Mouse (Mus musculus): ENCODE measurements at regions not wholly inside any gene's neighbourhood (a gene's known extent, or its start where the extent isn't known, plus 50 kb on each side); places are given as distances from the start of the nearest gene placed in this dataset.

- H3K4me3 ChIP-seq (ENCODE audit: low read depth, low read length): no peak overlapping the region
- H3K27me3 ChIP-seq (ENCODE audit: insufficient read depth, low read length): no peaks in the 10 kb centered on the region
- no peaks in the 10 kb centered on the region for H3K36me3 ChIP-seq (ENCODE audit: insufficient read depth, low read length)
- H3K4me1 ChIP-seq (ENCODE audit: insufficient read depth, low read length): no peaks in the 10 kb centered on the region
- ATAC-seq (ENCODE audit: low FRiP score): no peak
- no peak overlapping the region for H3K9ac ChIP-seq (replicated peaks; ENCODE audit: low read length, poor library complexity, severe bottlenecking)
- no peak overlapping the region for H3K27ac ChIP-seq (ENCODE audit: low read depth, low read length)
- no peaks in the 10 kb centered on the region for H3K9me3 ChIP-seq (ENCODE audit: low read length)
- no peak for DNase-seq (ENCODE audit: low spot score)
- H3K4me2 ChIP-seq (ENCODE audit: low read depth, low read length, poor library complexity, severe bottlenecking): no peak overlapping the region
- TF ChIP-seq CTCF (IDR thresholded peaks at IDR 0.05): no peak
- 94% methylated on average over 8 of the region's 8 CpGs for WGBS
Observed at GRCm38 (mm10) chr10:117463636-117464035, 83.8 kb upstream of the Cpsf6 start.

DNA sequence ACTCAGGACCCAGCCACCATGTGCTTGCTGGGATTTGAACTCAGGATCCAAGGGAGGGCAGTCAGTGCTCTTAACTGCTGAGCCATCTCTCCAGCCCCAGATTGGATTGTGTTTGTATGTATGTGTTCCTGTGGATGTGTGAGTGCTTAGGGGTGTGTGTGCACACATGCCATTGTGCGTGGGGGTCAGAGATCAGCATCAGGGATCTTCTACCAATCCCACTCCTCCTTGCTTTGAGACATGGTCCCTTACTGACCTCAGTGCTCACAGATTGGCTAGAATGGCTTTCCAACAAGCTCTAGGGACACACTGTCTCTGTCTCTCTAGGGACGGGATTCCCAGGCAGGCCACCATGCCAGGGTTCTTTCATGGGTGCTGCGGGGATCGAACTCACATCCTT lies 83.1 kb upstream of the Cpsf6 start:
- 98% methylated on average over 4 of the region's 4 CpGs for WGBS
- H3K9ac ChIP-seq (replicated peaks; ENCODE audit: low read length, poor library complexity, severe bottlenecking): no peak overlapping the region
- no peaks in the 10 kb centered on the region for H3K27me3 ChIP-seq (ENCODE audit: insufficient read depth, low read length)
- no peaks in the 10 kb centered on the region for H3K36me3 ChIP-seq (ENCODE audit: insufficient read depth, low read length)
- H3K4me3 ChIP-seq (ENCODE audit: low read depth, low read length): no peak overlapping the region
- no peaks in the 10 kb centered on the region for H3K4me1 ChIP-seq (ENCODE audit: insufficient read depth, low read length)
- no peak for TF ChIP-seq CTCF (IDR thresholded peaks at IDR 0.05)
- no peak overlapping the region for H3K27ac ChIP-seq (ENCODE audit: low read depth, low read length)
- H3K9me3 ChIP-seq (ENCODE audit: low read length): no peaks in the 10 kb centered on the region
- ATAC-seq (ENCODE audit: low FRiP score) (no peak), DNase-seq (ENCODE audit: low spot score) (no peak)
- no peak overlapping the region for H3K4me2 ChIP-seq (ENCODE audit: low read depth, low read length, poor library complexity, severe bottlenecking)

DNA sequence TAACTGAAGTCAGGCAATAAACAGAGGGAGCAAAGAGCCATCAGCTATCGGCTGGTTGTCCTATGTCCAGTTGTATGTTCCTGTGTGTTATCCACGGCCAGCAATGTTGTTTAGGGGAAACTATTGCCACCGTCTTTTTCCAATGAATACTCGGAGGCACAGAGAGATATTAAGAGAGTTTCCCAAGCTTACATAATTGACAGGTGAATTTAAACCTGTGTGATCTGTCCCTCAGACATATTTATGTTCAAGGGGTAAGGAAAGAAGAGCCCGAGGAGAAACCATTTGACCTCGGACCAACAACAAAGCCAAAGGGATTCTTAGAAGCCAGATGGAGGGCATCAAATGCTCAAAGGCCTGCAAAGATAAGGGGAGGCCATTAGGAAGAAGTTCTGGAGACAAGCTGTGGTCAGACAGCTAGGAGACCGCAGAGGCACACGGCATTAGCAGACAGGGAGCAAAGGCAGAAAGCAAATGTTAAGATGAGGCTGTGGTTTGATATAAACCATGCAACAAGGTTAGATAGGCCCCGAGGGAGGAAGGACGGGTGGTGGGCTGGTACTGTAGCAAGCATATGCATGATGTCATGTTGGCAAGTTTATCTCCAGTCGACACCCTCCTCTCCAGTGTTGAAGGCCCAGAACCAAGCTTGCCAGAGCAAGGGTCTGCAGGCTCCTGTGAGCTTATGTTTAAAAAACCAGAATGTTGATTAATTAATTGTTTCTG lies 82.1 kb upstream of the Cpsf6 start:
- TF ChIP-seq CTCF (IDR thresholded peaks at IDR 0.05): no peak
- Histone ChIP-seq H3K4me3 (ENCODE audit: low read depth, low read length) (no peak overlapping the region), H3K27me3 (ENCODE audit: insufficient read depth, low read length) (no peaks in the 10 kb centered on the region), H3K27ac (ENCODE audit: low read depth, low read length) (no peak overlapping the region), H3K4me1 (ENCODE audit: insufficient read depth, low read length) (no peaks in the 10 kb centered on the region), H3K9me3 (ENCODE audit: low read length) (no peaks in the 10 kb centered on the region), H3K9ac (replicated peaks; ENCODE audit: low read length, poor library complexity, severe bottlenecking) (no peak overlapping the region), H3K4me2 (ENCODE audit: low read depth, low read length, poor library complexity, severe bottlenecking) (no peak overlapping the region), H3K36me3 (ENCODE audit: insufficient read depth, low read length) (no peaks in the 10 kb centered on the region)
- WGBS: 87% methylated on average over 11 of the region's 11 CpGs
- no peak for ATAC-seq (ENCODE audit: low FRiP score)
- DNase-seq (ENCODE audit: low spot score): no peak

DNA sequence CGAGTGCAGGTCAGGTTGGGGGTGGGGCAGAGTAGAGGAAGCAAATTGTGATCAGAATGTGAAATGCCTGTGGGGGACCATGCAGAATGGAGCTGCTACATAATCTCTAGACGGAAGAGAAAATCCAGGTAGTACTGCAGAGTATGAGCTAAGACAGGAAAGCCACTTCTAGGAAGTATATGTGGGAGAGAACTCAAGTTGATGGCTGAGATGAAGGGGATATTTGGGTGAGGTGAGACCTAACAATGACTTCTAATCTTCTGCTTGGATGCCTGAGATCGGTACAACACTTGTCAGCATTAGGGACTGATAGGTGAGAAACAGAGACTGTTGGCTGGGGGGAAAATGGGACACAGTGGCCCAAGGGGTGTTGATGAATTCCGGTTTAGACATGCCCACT lies 81.4 kb upstream of the Cpsf6 start:
- H3K4me2 ChIP-seq (ENCODE audit: low read depth, low read length, poor library complexity, severe bottlenecking): no peak overlapping the region
- no peak for TF ChIP-seq CTCF (IDR thresholded peaks at IDR 0.05)
- no peak overlapping the region for H3K27ac ChIP-seq (ENCODE audit: low read depth, low read length)
- no peaks in the 10 kb centered on the region for H3K9me3 ChIP-seq (ENCODE audit: low read length)
- WGBS: 83% methylated on average over 4 of the region's 4 CpGs
- no peaks in the 10 kb centered on the region for H3K36me3 ChIP-seq (ENCODE audit: insufficient read depth, low read length)
- H3K4me3 ChIP-seq (ENCODE audit: low read depth, low read length): no peak overlapping the region
- ATAC-seq (ENCODE audit: low FRiP score): no peak
- no peak overlapping the region for H3K9ac ChIP-seq (replicated peaks; ENCODE audit: low read length, poor library complexity, severe bottlenecking)
- no peaks in the 10 kb centered on the region for H3K27me3 ChIP-seq (ENCODE audit: insufficient read depth, low read length)
- no peak for DNase-seq (ENCODE audit: low spot score)
- H3K4me1 ChIP-seq (ENCODE audit: insufficient read depth, low read length): no peaks in the 10 kb centered on the region

GRCm38 (mm10) chr10:117460366-117460730 lies 80.5 kb upstream of the Cpsf6 start:
- Histone ChIP-seq H3K9ac (replicated peaks; ENCODE audit: low read length, poor library complexity, severe bottlenecking) (no peak overlapping the region), H3K27me3 (ENCODE audit: insufficient read depth, low read length) (no peaks in the 10 kb centered on the region), H3K4me1 (ENCODE audit: insufficient read depth, low read length) (no peaks in the 10 kb centered on the region), H3K4me2 (ENCODE audit: low read depth, low read length, poor library complexity, severe bottlenecking) (no peak overlapping the region), H3K36me3 (ENCODE audit: insufficient read depth, low read length) (no peaks in the 10 kb centered on the region), H3K4me3 (ENCODE audit: low read depth, low read length) (no peak overlapping the region), H3K27ac (ENCODE audit: low read depth, low read length) (no peak overlapping the region), H3K9me3 (ENCODE audit: low read length) (no peaks in the 10 kb centered on the region)
- ATAC-seq (ENCODE audit: low FRiP score) (no peak), DNase-seq (ENCODE audit: low spot score) (no peak)
- 95% methylated on average over 6 of the region's 6 CpGs for WGBS
- TF ChIP-seq CTCF (IDR thresholded peaks at IDR 0.05): no peak

- H3K27ac ChIP-seq (ENCODE audit: low read depth, low read length): no peak overlapping the region
- WGBS: 91% methylated on average over 10 of the region's 10 CpGs
- no peak overlapping the region for H3K4me3 ChIP-seq (ENCODE audit: low read depth, low read length)
- H3K9ac ChIP-seq (replicated peaks; ENCODE audit: low read length, poor library complexity, severe bottlenecking): no peak overlapping the region
- no peaks in the 10 kb centered on the region for H3K27me3 ChIP-seq (ENCODE audit: insufficient read depth, low read length)
- no peak for DNase-seq (ENCODE audit: low spot score)
- H3K9me3 ChIP-seq (ENCODE audit: low read length): no peaks in the 10 kb centered on the region
- H3K36me3 ChIP-seq (ENCODE audit: insufficient read depth, low read length): no peaks in the 10 kb centered on the region
- ATAC-seq (ENCODE audit: low FRiP score): no peak
- H3K4me2 ChIP-seq (ENCODE audit: low read depth, low read length, poor library complexity, severe bottlenecking): no peak overlapping the region
- H3K4me1 ChIP-seq (ENCODE audit: insufficient read depth, low read length): no peaks in the 10 kb centered on the region
- TF ChIP-seq CTCF (IDR thresholded peaks at IDR 0.05): no peak
Observed at GRCm38 (mm10) chr10:117459651-117460365, 80.0 kb upstream of the Cpsf6 start.

Measured in midbrain, postnatal 0 days (tissue).